Comparison of ENCODE assay signal across 8 mouse cellular contexts in the genomic region with DNA sequence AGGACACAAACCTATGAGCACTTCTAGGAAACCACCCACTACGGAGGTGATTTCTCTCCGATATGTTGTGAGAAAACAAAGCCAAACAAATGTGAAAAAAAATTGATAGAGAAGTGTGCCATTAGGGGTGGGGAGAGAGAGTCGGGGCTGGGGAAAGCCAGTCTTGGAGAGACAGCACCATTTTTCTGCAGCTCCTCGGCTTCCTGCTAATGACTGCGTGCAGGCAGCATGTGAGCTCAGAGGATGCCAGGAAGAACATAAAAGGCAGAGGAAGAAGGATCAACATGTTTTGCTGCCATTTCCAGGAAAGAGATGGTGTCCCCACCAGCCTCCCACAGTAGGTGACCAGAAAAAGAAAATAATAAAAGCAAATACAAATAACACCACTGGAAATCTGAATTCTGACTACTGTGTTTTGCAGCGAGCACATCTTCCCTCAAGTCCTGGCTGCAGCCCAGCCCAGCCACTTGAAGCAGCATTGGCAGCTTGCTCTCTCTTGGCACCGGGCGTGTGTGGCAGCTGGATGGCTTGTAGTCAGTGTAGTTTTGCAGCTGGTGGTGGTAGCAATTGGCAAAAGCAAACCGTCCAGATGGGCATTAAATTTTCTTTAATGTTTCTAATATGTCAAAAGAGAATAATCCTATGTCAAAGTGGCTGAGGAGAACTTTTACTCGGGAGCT.
DNase-seq lines count a peak whose midpoint lies in the region; ATAC-seq lines count a peak whose summit lies in the region.

No protein-coding gene starts in this region.

- 74% methylated on average over 10 of the region's 10 CpGs for WGBS in forebrain, embryonic 13.5 days
- 89% methylated on average over 10 of the region's 10 CpGs for WGBS in forebrain, embryonic 11.5 days

- H3K4me3 ChIP-seq in forebrain, embryonic 13.5 days = no peak overlapping the region
- H3K4me3 ChIP-seq in forebrain, embryonic 11.5 days (ENCODE audit: low read depth, low read length) = no peak overlapping the region

- H3K4me1 ChIP-seq in forebrain, embryonic 13.5 days = 0 out of 2 replicates have a peak, but pooled peaks cover 6% of the 10 kb centered on the region
- no peaks in the 10 kb centered on the region for H3K4me1 ChIP-seq in forebrain, embryonic 11.5 days (replicated peaks; ENCODE audit: control insufficient read depth, insufficient read depth, low read length)

- H3K4me2 ChIP-seq in forebrain, embryonic 13.5 days = no peak overlapping the region
- H3K4me2 ChIP-seq in forebrain, embryonic 11.5 days (ENCODE audit: low read depth, low read length, severe bottlenecking) = no peak overlapping the region

- peak overlapping the region; percentile 57 for H3K27ac ChIP-seq in forebrain, embryonic 13.5 days
- H3K27ac ChIP-seq in forebrain, embryonic 11.5 days (ENCODE audit: low read depth, low read length) = no peak overlapping the region

- no peaks in the 10 kb centered on the region for H3K36me3 ChIP-seq in forebrain, embryonic 13.5 days (ENCODE audit: poor library complexity, severe bottlenecking)
- no peaks in the 10 kb centered on the region for H3K36me3 ChIP-seq in forebrain, embryonic 11.5 days (ENCODE audit: control insufficient read depth, insufficient read depth, low read length)

- H3K9ac ChIP-seq in forebrain, embryonic 13.5 days = no peak overlapping the region
- H3K9ac ChIP-seq in forebrain, embryonic 11.5 days (ENCODE audit: low read length) = no peak overlapping the region

- no peaks in the 10 kb centered on the region for H3K27me3 ChIP-seq in forebrain, embryonic 13.5 days
- no peaks in the 10 kb centered on the region for H3K27me3 ChIP-seq in forebrain, embryonic 11.5 days (ENCODE audit: control insufficient read depth, insufficient read depth, low read length)

- no peaks in the 10 kb centered on the region for H3K9me3 ChIP-seq in forebrain, embryonic 13.5 days (replicated peaks)
- H3K9me3 ChIP-seq in forebrain, embryonic 11.5 days (ENCODE audit: control insufficient read depth, low read length) = no peaks in the 10 kb centered on the region

- DNase-seq in forebrain, embryonic 11.5 days (ENCODE audit: low spot score) = no peak
- DNase-seq in ovary, postnatal 36 days (ENCODE audit: low spot score) = peak; percentile 18
- DNase-seq in ovary, postnatal 10 days (ENCODE audit: low spot score) = no peak
- peak; percentile 45 for DNase-seq in layer of hippocampus, adult 9-10 months (ENCODE audit: low spot score)
- peak; percentile 50 to 59 for DNase-seq in right cerebral cortex, postnatal 36 days (ENCODE audit: low spot score in 2 of 2)
- DNase-seq in MN1 (ENCODE audit: low spot score) = no peak

- ATAC-seq in forebrain, embryonic 13.5 days = peak; percentile 87
- no peak for ATAC-seq in forebrain, embryonic 11.5 days (replicated peaks; ENCODE audit: low FRiP score)
- ATAC-seq in granulocyte monocyte progenitor cell, adult 5-6 weeks (replicated peaks; ENCODE audit: poor library complexity, severe bottlenecking) = no peak

Comparison
In these comparisons a context has a peak if more than half of its experiments do, and no peak if none do; other contexts are left out.
1. DNase-seq: peak in ovary, postnatal 36 days (single experiment), layer of hippocampus, adult 9-10 months (single experiment) and right cerebral cortex, postnatal 36 days (2 of 2); none in forebrain, embryonic 11.5 days (single experiment), ovary, postnatal 10 days (single experiment) and MN1 (single experiment).